Mouse (Mus musculus) midbrain, embryonic 12.5 days (tissue): Measurements from ENCODE around the gene Fbxl19. TPM values are rescaled to one million over a fixed set of nuclear protein-coding genes. Genes with fewer than 3 reads are reported as not detected.

Experiments
- ATAC-seq: fragments of 200-750 bp; cut with Nextera tagmentation; 2 replicates; pipeline ENCODE4 v1.8.0; 2017; ENCODE audit warnings: low read depth, moderate TSS enrichment, moderate library complexity; ENCODE audit not compliant: low FRiP score
- H3K27ac ChIP-seq: fragments of 300-500 bp; sonication (generic); replicated peaks from 2 replicates; pipeline ENCODE4 v1.5.1; 2016; ENCODE audit warnings: mild to moderate bottlenecking
- H3K27me3 ChIP-seq: fragments of 300-500 bp; sonication (generic); 2 replicates; pipeline ENCODE4 v1.6.1; 2016; ENCODE audit warnings: mild to moderate bottlenecking
- H3K36me3 ChIP-seq: fragments of 300-500 bp; sonication (generic); 2 replicates; pipeline ENCODE4 v1.6.1; 2016
- H3K4me1 ChIP-seq: fragments of 300-500 bp; sonication (generic); 2 replicates; pipeline ENCODE4 v1.6.1; 2016
- H3K4me2 ChIP-seq: fragments of 300-500 bp; sonication (generic); replicated peaks from 2 replicates; pipeline ENCODE4 v1.6.1; 2016; ENCODE audit warnings: mild to moderate bottlenecking, moderate library complexity
- H3K4me3 ChIP-seq: fragments of 300-500 bp; sonication (generic); 2 replicates; pipeline ENCODE4 v1.5.1; 2016; ENCODE audit warnings: mild to moderate bottlenecking
- H3K9ac ChIP-seq: fragments of 300-500 bp; sonication (generic); replicated peaks from 2 replicates; pipeline ENCODE4 v1.6.1; 2016; ENCODE audit warnings: mild to moderate bottlenecking, moderate library complexity
- H3K9me3 ChIP-seq: fragments of 300-500 bp; sonication (generic); 2 replicates; pipeline ENCODE4 v1.6.1; 2016; ENCODE audit warnings: mild to moderate bottlenecking
- WGBS: fragments of 180-500 bp; shearing (Covaris S2); methylation state at CpG from one replicate; pipeline ENCODE4 v1.1.7; 2016; 5-methylcytosine and 5-hydroxymethylcytosine counted together
- polyA plus RNA-seq: library from polyadenylated mRNA; unstranded; fragments of >200 nt; fragmentation: Nextera tagmentation; extraction: Ambion mirVana; gene quantifications from 2 replicates; pipeline ENCODE4 v1.2.1, GENCODE M21; 2016

The Fbxl19 gene
- polyA plus RNA-seq, 1 experiment from 2014 or later, result 10.7 TPM

- H3K9me3 ChIP-seq, result no peaks in the 10 kb centered on the region
- peaks cover 21% of the 10 kb centered on the region for H3K4me1 ChIP-seq
- H3K27ac ChIP-seq, result peak overlapping the region; percentile 92
- H3K36me3 ChIP-seq, result peaks cover 25% of the 10 kb centered on the region
- H3K27me3 ChIP-seq, result no peaks in the 10 kb centered on the region
- peak; percentile 83 for ATAC-seq
- under 1% methylated on average over 19 of the region's 19 CpGs for WGBS
- peak overlapping the region; percentile 93 for H3K4me3 ChIP-seq
- H3K4me2 ChIP-seq, result peak overlapping the region; percentile 85
- peak overlapping the region; percentile 97 for H3K9ac ChIP-seq
These were observed 908 bp downstream of the Fbxl19 start for GRCm38 (mm10) chr7:127745251-127745651.

- under 1% methylated on average over 38 of the region's 39 CpGs for WGBS
These were observed 1.5 kb downstream of the Fbxl19 start for GRCm38 (mm10) chr7:127745652-127746493.

GRCm38 (mm10) chr7:127746494-127747491 is 2.5 kb downstream of the Fbxl19 start:
- H3K27me3 ChIP-seq, result no peaks in the 10 kb centered on the region
- H3K27ac ChIP-seq, result peak overlapping the region; percentile 92
- peak overlapping the region; percentile 97 for H3K9ac ChIP-seq
- peaks cover 40% of the 10 kb centered on the region for H3K36me3 ChIP-seq
- H3K4me3 ChIP-seq, result peak overlapping the region; percentile 93
- H3K4me1 ChIP-seq, result peaks cover 21% of the 10 kb centered on the region
- peak; percentile 16 for ATAC-seq
- WGBS, result under 1% methylated on average over 35 of the region's 62 CpGs
- H3K4me2 ChIP-seq, result peak overlapping the region; percentile 85
- no peaks in the 10 kb centered on the region for H3K9me3 ChIP-seq

More at GRCm38 (mm10) chr7:127745652-127746493, 1.5 kb downstream of the Fbxl19 start:
- peak; percentile 78 for ATAC-seq
- Histone ChIP-seq H3K27ac (peak overlapping the region; percentile 92), H3K4me1 (peaks cover 21% of the 10 kb centered on the region), H3K9ac (peak overlapping the region; percentile 97), H3K4me3 (peak overlapping the region; percentile 93), H3K27me3 (no peaks in the 10 kb centered on the region), H3K4me2 (peak overlapping the region; percentile 85), H3K36me3 (peaks cover 31% of the 10 kb centered on the region), H3K9me3 (no peaks in the 10 kb centered on the region)

- Histone ChIP-seq H3K27me3 (no peaks in the 10 kb centered on the region), H3K4me2 (peak overlapping the region; percentile 85), H3K4me3 (peak overlapping the region; percentile 93), H3K27ac (peak overlapping the region; percentile 92), H3K9me3 (no peaks in the 10 kb centered on the region), H3K36me3 (peaks cover 49% of the 10 kb centered on the region), H3K4me1 (peaks cover 21% of the 10 kb centered on the region), H3K9ac (peak overlapping the region; percentile 97)
- no peak for ATAC-seq
- WGBS, result 32% methylated on average over 6 of the region's 6 CpGs
These were observed 3.4 kb downstream of the Fbxl19 start for GRCm38 (mm10) chr7:127747559-127748234.

- Histone ChIP-seq H3K4me1 (peaks cover 21% of the 10 kb centered on the region), H3K4me2 (peak overlapping the region; percentile 85), H3K9ac (no peak overlapping the region; the same call in 1 of the 2 replicates), H3K27ac (no peak overlapping the region), H3K27me3 (no peaks in the 10 kb centered on the region), H3K36me3 (peaks cover 54% of the 10 kb centered on the region), H3K4me3 (peak overlapping the region; percentile 93), H3K9me3 (no peaks in the 10 kb centered on the region)
- 91% methylated on average over 28 of the region's 28 CpGs for WGBS
- no peak for ATAC-seq
These were observed 3.9 kb downstream of the Fbxl19 start for GRCm38 (mm10) chr7:127748235-127748560.

GRCm38 (mm10) chr7:127750131-127751127 is 6.1 kb downstream of the Fbxl19 start:
- Histone ChIP-seq H3K9me3 (no peaks in the 10 kb centered on the region), H3K27ac (no peak overlapping the region), H3K9ac (no peak overlapping the region; the same call in 1 of the 2 replicates), H3K36me3 (peaks cover 76% of the 10 kb centered on the region), H3K4me3 (no peak overlapping the region), H3K27me3 (no peaks in the 10 kb centered on the region), H3K4me2 (no peak overlapping the region), H3K4me1 (peaks cover 13% of the 10 kb centered on the region)
- WGBS, result 85% methylated on average over 19 of the region's 19 CpGs
- ATAC-seq, result no peak

GRCm38 (mm10) chr7:127751619-127752018 is 7.3 kb downstream of the Fbxl19 start:
- H3K4me2 ChIP-seq, result no peak overlapping the region
- no peak for ATAC-seq
- H3K27me3 ChIP-seq, result no peaks in the 10 kb centered on the region
- H3K9ac ChIP-seq, result no peak overlapping the region
- no peaks in the 10 kb centered on the region for H3K9me3 ChIP-seq
- H3K36me3 ChIP-seq, result peaks cover 88% of the 10 kb centered on the region
- H3K27ac ChIP-seq, result no peak overlapping the region
- WGBS, result 94% methylated on average over 5 of the region's 5 CpGs
- H3K4me3 ChIP-seq, result no peak overlapping the region
- H3K4me1 ChIP-seq, result peaks cover 15% of the 10 kb centered on the region

- no peak overlapping the region for H3K4me2 ChIP-seq
- H3K27ac ChIP-seq, result no peak overlapping the region
- peaks cover 16% of the 10 kb centered on the region for H3K4me1 ChIP-seq
- 96% methylated on average over 27 of the region's 27 CpGs for WGBS
- peaks cover 93% of the 10 kb centered on the region for H3K36me3 ChIP-seq
- no peaks in the 10 kb centered on the region for H3K9me3 ChIP-seq
- no peak for ATAC-seq
- no peak overlapping the region for H3K9ac ChIP-seq
- H3K27me3 ChIP-seq, result no peaks in the 10 kb centered on the region
- no peak overlapping the region for H3K4me3 ChIP-seq
These were observed 7.7 kb downstream of the Fbxl19 start for GRCm38 (mm10) chr7:127752069-127752468.

- Histone ChIP-seq H3K4me2 (no peak overlapping the region), H3K27me3 (no peaks in the 10 kb centered on the region), H3K36me3 (peaks cover 100% of the 10 kb centered on the region), H3K9me3 (no peaks in the 10 kb centered on the region), H3K27ac (no peak overlapping the region), H3K4me3 (no peak overlapping the region), H3K9ac (no peak overlapping the region; the same call in 1 of the 2 replicates), H3K4me1 (peaks cover 5% of the 10 kb centered on the region)
- 78% methylated on average over 5 of the region's 5 CpGs for WGBS
- no peak for ATAC-seq
These were observed 8.8 kb downstream of the Fbxl19 start for GRCm38 (mm10) chr7:127753158-127753557.

GRCm38 (mm10) chr7:127753741-127754140 is 9.4 kb downstream of the Fbxl19 start:
- no peak overlapping the region for H3K27ac ChIP-seq
- H3K4me1 ChIP-seq, result 0 out of 2 replicates have a peak, but pooled peaks cover 3% of the 10 kb centered on the region
- H3K4me3 ChIP-seq, result no peak overlapping the region
- peaks cover 100% of the 10 kb centered on the region for H3K36me3 ChIP-seq
- H3K27me3 ChIP-seq, result no peaks in the 10 kb centered on the region
- no peak overlapping the region for H3K9ac ChIP-seq
- no peaks in the 10 kb centered on the region for H3K9me3 ChIP-seq
- H3K4me2 ChIP-seq, result no peak overlapping the region
- ATAC-seq, result no peak
- WGBS, result 92% methylated on average over 7 of the region's 7 CpGs
